Mouse (Mus musculus) T-cell, adult 2 months (primary cell): ENCODE data around the gene Mark4.

ENCODE experiments used
- DNase-seq: peaks from one replicate; pipeline ENCODE4 v3.0.0; 2022; ENCODE audit warnings: low spot score

The Mark4 gene

GRCm38 (mm10) chr7:19436276-19436675, 22.3 kb downstream of the Mark4 start:
- no peak for DNase-seq

DNA sequence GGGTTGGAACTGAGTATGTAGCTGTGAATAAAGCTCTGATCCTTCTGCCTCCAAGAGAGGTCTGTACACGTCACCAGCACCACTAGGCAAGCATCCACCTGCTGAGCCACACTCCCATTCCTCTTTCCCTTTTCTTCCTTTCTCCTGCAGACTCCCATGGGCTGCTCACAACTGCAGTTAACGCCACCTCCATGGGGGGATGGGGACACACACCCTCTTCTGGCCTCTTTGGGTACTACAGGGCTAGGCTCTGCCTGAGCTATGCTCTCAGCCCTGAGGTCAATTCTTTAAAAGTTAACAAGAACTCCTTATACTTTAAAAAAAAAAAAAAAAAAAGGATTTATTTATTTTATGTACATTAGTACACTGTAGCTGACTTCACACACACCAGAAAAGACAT, 26.1 kb downstream of the Mark4 start:
- no peak for DNase-seq

- DNase-seq: no peak
These were observed 28.2 kb downstream of the Mark4 start for GRCm38 (mm10) chr7:19430402-19430801.

DNA sequence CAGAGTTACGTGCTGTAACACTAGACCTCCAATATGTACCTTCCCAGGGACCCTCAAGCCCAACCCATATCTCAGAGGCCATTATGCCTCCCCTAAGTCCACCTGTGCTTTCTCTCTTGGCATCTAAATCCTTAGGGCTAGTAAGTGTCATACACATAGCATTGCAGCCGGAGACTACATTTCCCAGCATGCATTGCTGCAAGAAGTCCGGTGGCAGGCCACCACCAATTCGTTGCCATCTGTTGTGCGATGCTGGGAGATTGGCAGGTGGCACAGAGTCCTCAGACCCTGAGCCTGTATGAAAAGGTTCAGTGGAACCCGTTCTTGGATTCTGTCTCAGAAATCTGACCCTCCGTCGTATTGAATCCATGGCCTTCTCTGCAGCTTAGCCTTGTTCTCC, 28.9 kb downstream of the Mark4 start:
- DNase-seq: no peak

DNA sequence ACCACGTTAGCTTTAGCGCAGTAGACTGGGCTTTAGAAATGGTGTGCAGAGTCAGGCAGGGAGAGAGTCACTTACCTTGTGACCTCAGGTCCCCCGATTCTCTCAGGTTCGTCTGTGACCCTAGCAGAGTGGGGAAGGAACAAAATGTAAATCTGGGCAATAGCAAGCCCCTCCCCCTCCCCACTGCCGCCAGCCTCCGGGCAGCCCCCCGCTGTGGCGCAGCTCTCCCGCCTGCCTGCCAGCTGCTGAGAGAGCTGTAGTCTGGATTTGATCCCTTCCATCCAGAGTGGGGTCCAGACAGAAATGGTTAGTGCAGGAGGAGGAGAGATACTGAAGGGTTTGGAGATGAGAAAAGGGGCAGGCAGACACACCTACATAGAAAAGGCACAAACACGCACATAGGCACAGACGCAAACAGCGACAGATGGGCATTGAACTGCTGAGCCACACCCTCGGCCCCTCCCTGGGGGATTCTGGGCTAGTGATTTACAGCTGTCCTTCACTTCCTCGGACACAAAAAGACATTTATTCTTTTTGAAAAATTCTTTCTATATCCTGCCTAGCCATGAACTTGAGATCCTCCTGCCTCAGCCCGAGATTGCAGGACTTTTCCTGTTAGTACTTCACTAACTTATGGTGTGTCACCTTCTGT, 30.5 kb downstream of the Mark4 start:
- DNase-seq: no peak

- DNase-seq: no peak
These were observed 31.7 kb downstream of the Mark4 start for GRCm38 (mm10) chr7:19426888-19427287.

- no peak for DNase-seq
These were observed 32.3 kb downstream of the Mark4 start for GRCm38 (mm10) chr7:19426349-19426748.

DNA sequence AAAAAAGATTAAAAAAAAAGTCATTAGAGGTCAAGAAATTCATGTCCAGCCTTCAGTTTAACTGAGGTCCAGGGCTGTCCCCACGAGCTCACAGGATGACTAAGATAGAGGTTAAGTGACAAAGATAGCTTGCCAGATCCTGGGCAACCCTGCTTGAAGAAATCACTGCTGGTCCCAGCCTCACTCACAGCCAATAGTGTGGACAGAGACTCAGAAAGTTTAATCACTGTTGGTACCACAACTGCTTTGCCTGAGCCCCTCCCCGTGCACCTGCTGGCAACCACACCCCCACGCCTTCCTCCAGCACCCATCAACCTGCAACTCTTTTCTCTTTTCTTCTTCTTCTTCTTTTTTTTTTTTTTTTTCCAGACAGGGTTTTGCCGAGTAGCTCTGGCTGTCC, 34.6 kb downstream of the Mark4 start:
- no peak for DNase-seq

DNA sequence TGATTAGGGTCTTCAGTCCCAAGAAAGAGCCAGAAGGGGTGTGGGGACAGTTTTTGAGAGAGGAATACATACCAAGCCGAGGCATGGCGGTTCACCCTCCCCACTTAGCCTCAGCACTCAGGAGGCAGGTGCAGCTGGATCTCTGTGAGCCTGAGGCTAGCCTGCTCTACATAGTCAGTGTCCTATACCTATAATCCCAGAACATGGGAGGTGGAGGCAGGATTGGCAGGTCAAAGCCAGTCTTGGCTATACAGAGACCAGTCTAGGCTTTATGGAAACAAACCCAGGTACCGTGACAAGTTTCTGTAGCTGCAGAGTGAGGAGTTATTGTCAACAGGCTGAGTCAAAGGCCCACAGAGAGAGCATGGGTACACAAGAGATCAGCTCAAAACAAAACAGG, 35.5 kb downstream of the Mark4 start:
- no peak for DNase-seq

- DNase-seq: peak; percentile 79
These were observed 37.6 kb downstream of the Mark4 start for GRCm38 (mm10) chr7:19420821-19421636.

DNA sequence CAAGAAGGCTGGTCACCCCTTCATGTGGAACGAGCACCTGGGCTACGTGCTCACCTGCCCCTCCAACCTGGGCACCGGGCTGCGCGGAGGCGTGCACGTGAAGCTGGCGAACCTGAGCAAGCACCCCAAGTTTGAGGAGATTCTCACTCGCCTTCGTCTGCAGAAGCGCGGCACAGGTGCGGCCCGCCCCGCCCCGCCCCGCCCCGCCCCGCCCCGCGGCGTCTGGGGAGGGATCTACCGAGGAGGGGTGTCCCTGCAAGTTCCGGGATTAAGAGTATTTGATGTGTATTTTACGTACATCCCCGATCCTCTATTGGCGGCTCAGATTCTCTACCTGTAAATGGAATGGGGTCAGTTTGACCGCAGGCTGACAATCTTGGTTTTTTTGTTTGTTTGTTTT, 38.5 kb downstream of the Mark4 start:
- DNase-seq: no peak

GRCm38 (mm10) chr7:19416590-19416989, 42.0 kb downstream of the Mark4 start:
- no peak for DNase-seq

DNA sequence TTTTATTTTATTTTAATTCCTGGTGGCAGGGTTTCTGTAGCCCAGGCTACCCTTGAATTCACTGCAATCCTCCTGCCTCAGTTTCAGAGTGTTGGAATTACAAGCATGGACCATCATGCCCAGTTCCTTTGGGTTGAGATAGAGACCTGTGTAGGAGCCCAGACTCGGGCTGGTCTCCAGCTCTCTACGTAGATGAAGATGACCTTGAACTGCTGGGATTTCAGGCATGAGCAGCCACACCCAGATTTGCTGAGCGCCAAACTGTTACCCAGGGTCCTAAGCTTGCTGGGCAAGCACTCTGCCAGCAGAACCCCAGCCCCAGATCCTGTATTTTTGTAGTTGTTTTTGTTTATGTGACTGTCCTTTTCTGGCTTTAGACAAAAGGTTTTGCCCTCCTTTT, 45.1 kb downstream of the Mark4 start:
- DNase-seq: no peak

GRCm38 (mm10) chr7:19411783-19412182, 46.8 kb downstream of the Mark4 start:
- no peak for DNase-seq

- DNase-seq: no peak
These were observed 47.8 kb downstream of the Mark4 start for GRCm38 (mm10) chr7:19410766-19411344.

DNA sequence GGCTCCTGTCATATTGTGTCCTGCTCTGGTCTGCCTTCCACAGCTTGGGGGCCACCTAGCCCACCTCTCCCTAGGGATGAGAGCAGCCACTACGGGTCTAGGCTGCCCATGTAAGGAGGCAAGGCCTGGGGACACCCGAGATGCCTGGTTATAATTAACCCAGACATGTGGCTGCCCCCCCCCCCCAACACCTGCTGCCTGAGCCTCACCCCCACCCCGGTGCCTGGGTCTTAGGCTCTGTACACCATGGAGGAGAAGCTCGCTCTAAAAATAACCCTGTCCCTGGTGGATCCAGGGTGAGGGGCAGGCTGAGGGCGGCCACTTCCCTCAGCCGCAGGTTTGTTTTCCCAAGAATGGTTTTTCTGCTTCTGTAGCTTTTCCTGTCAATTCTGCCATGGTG, 48.9 kb downstream of the Mark4 start:
- DNase-seq: no peak

DNA sequence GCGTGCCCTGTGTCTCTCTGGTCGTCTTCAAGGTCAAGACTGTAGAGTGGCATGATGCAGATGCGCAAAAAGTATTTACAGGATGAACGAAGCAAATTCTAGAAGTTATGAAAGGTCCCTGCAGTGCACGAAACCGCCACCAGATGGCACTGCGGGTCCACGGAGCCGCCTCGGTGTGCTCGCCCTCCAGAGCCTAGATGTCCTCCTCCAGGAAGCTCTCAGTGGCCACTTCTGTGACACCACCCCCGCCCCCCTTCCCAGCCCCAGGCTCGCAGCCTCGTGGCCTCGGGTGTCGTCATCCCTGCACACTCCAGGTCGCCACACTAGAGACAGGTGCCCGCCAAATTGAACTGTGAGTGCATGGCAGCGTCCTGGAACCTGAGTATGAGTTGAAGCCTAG, 53.2 kb downstream of the Mark4 start:
- peak; percentile 82 for DNase-seq

- DNase-seq: no peak
These were observed 54.1 kb downstream of the Mark4 start, which contains the start of gene Ckm for GRCm38 (mm10) chr7:19404476-19404875. Ckm (plus strand) TSS chr7:19404776.

DNA sequence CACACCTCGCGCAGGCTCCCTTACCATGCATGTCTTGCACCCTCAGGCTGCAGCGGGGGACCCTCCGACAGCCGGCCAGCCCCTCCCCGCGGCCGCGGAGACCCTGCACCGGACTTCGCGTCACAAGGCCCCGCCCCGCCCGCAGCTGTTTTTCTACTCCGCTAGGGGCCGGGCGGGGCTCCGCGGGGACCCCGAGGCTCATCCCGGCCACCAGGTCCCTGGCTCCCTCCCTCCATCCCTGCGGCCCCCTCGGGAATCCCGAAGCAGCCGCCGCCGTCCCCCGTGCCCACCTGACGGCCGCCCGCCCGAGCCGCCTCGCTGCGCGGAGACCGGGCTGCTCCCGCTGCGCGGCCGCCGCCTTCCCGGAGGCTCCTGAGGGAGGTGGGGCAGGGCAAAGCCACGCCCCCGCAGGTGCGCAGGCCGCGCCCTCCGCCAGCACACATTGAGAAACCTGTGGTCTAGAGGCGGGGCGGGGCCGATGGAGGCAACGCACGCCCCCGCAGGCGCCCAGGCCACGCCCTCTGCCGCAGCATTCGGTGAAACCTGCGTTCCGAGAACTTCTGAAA, 54.8 kb downstream of the Mark4 start, which contains the start of gene Klc3:
Klc3 (minus strand) TSS at position 374 of the 566 bp plus-strand sequence.
- peak; percentile 76 for DNase-seq

DNA sequence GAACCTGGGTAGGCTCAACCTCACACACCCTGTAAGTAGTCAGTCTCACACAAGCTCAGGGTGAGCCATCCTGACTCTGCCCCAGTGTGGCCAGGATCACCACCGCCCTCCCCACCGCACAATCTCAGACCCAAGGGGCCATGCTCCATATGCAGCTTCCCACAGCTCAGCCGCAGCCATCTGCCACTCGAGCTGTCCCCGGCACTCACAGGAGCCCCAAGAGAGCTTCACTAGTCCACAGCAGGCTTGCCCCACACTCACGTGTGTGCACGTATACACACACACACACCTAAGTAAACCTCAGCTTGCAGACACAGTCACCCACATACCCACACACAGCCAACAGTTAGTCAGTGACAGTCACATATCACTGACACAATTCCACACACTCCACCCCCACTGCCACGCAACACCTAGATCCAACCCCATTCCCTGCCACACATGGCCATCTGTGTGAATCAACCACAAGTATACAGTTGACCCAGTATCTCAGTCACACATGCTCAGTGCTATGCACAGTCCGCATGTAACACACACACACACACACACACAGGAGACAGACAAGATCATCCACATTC, 56.0 kb downstream of the Mark4 start:
- DNase-seq: no peak

GRCm38 (mm10) chr7:19400946-19401345, 57.7 kb downstream of the Mark4 start:
- no peak for DNase-seq

DNA sequence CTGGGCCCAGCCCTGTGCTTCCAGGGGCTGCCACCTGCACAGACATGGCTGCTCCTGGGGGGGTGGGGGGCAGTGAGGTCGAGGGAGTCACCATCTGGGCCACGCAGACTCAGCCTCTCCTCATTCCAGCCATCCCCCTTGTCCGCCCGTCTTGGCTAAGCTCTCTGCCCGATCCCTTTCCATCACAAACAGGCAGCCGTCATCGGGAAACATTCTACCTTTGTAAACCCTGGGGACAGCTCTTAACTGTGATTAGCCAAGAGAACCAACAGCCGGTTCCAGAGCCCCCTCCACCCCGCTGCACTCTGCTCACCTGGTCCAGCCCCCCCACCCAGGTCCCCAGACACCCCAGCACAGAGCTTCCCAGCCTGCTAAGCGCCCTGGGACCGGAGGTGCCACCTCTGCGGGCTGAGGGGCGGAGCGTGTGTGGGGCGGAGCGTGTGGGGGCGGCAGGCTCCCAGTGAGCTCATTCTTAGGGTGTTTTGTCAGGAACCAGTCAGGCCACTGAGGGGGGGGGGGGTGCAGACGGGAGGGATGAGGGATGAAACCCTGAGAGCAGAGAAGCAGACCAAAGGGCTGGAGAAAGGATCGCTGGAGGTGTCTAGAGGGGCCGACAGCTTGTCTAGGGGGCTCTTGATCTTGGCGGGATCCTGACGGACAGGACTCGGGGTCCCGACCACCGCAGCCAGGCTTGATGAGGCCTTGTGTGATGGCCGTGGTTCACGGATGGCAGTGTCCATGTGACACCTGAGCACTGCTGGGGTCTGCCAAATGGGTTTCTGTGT, 58.9 kb downstream of the Mark4 start:
- peak; percentile 49 for DNase-seq
